Mouse (Mus musculus) midbrain, embryonic 12.5 days (tissue): ENCODE data around the gene Kalrn. TPM values are rescaled to one million over a fixed set of nuclear protein-coding genes. Genes with fewer than 3 reads are reported as not detected.

ENCODE experiments used
- ATAC-seq: fragments of 200-750 bp; cut with Nextera tagmentation; 2 replicates; pipeline ENCODE4 v1.8.0; 2017; ENCODE audit warnings: low read depth, moderate TSS enrichment, moderate library complexity; ENCODE audit not compliant: low FRiP score
- H3K27ac ChIP-seq: fragments of 300-500 bp; sonication (generic); replicated peaks from 2 replicates; pipeline ENCODE4 v1.5.1; 2016; ENCODE audit warnings: mild to moderate bottlenecking
- H3K27me3 ChIP-seq: fragments of 300-500 bp; sonication (generic); 2 replicates; pipeline ENCODE4 v1.6.1; 2016; ENCODE audit warnings: mild to moderate bottlenecking
- H3K36me3 ChIP-seq: fragments of 300-500 bp; sonication (generic); 2 replicates; pipeline ENCODE4 v1.6.1; 2016
- H3K4me1 ChIP-seq: fragments of 300-500 bp; sonication (generic); 2 replicates; pipeline ENCODE4 v1.6.1; 2016
- H3K4me2 ChIP-seq: fragments of 300-500 bp; sonication (generic); replicated peaks from 2 replicates; pipeline ENCODE4 v1.6.1; 2016; ENCODE audit warnings: mild to moderate bottlenecking, moderate library complexity
- H3K4me3 ChIP-seq: fragments of 300-500 bp; sonication (generic); 2 replicates; pipeline ENCODE4 v1.5.1; 2016; ENCODE audit warnings: mild to moderate bottlenecking
- H3K9ac ChIP-seq: fragments of 300-500 bp; sonication (generic); replicated peaks from 2 replicates; pipeline ENCODE4 v1.6.1; 2016; ENCODE audit warnings: mild to moderate bottlenecking, moderate library complexity
- H3K9me3 ChIP-seq: fragments of 300-500 bp; sonication (generic); 2 replicates; pipeline ENCODE4 v1.6.1; 2016; ENCODE audit warnings: mild to moderate bottlenecking
- whole genome bisulfite sequencing: fragments of 180-500 bp; shearing (Covaris S2); methylation state at CpG from one replicate; pipeline ENCODE4 v1.1.7; 2016; 5-methylcytosine and 5-hydroxymethylcytosine counted together
- polyA plus RNA-seq: library from polyadenylated mRNA; unstranded; fragments of >200 nt; fragmentation: Nextera tagmentation; extraction: Ambion mirVana; gene quantifications from 2 replicates; pipeline ENCODE4 v1.2.1, GENCODE M21; 2016

Gene Kalrn
- polyA plus RNA-seq, 1 experiment from 2014 or later: 28.9 TPM

- peaks cover 43% of the 10 kb centered on the region for H3K36me3 ChIP-seq
These were observed 388.6 kb downstream of the Kalrn start for GRCm38 (mm10) chr16:34184721-34185120.

DNA sequence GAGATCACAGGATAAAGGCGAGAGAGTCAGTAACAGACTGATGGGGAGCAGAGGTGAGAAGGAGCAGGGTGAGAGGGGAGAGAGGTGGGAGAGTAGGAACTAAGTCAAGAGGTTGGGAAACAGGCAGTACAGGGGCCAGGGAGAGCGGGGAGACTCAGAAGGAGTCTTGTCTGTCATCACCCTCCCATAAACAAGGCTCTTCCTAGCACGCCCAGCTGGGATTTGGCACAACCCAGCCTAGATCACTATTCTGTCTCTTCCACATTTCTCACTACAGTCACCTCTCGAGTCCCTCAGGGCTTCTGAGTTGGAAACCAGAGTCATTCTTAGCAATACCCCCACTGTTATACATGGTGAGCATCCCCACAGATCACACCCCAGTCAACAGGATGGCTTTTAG is 390.1 kb downstream of the Kalrn start:
- H3K4me3 ChIP-seq: no peak overlapping the region
- H3K36me3 ChIP-seq: peaks cover 45% of the 10 kb centered on the region
- H3K4me1 ChIP-seq: no peaks in the 10 kb centered on the region
- no peak for ATAC-seq
- H3K9me3 ChIP-seq: no peaks in the 10 kb centered on the region
- 82% methylated on average over 4 of the region's 4 CpGs for WGBS
- H3K4me2 ChIP-seq: no peak overlapping the region
- no peak overlapping the region for H3K27ac ChIP-seq
- H3K9ac ChIP-seq: no peak overlapping the region
- H3K27me3 ChIP-seq: no peaks in the 10 kb centered on the region

More at GRCm38 (mm10) chr16:34184721-34185120, 388.6 kb downstream of the Kalrn start:
- no peaks in the 10 kb centered on the region for H3K9me3 ChIP-seq
- H3K9ac ChIP-seq: no peak overlapping the region
- H3K27ac ChIP-seq: no peak overlapping the region
- no peak overlapping the region for H3K4me3 ChIP-seq
- 78% methylated on average over 3 of the region's 3 CpGs for WGBS
- H3K27me3 ChIP-seq: no peaks in the 10 kb centered on the region
- ATAC-seq: no peak
- H3K4me2 ChIP-seq: no peak overlapping the region
- H3K4me1 ChIP-seq: no peaks in the 10 kb centered on the region

- no peak for ATAC-seq
These were observed 397.7 kb downstream of the Kalrn start for GRCm38 (mm10) chr16:34175625-34176024.

DNA sequence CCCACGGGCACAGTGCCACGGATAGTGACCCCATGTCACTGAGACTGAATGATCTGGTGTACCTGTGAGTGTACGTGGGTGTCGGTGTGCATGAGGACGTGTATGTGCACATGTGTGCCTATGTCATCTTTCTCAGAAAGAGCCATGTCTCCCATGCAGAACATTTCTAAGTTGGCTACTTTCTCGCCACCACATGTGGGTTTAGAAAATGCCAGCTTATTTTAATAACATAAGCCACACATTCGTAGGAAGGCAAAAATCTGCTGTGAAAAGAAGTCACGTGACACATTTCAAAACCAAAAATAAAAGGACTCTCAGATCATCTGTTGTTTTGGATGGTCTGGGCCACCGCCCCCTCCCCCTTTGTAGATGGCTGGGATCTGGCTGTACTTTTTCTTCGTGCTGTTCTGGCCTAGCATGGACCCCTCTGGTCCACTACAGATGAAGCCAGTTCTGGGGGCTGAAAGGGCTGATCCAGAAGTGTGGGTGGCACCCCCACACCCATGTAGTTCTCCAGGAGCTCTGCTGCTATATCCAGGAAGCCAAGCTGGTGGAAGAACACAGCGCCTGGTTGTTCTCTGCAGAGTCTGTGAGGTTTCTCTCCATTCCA is 400.7 kb downstream of the Kalrn start:
- ATAC-seq: no peak
- no peak overlapping the region for H3K4me2 ChIP-seq
- no peak overlapping the region for H3K27ac ChIP-seq
- no peak overlapping the region for H3K9ac ChIP-seq
- H3K9me3 ChIP-seq: no peaks in the 10 kb centered on the region
- 90% methylated on average over 11 of the region's 11 CpGs for WGBS
- peaks cover 78% of the 10 kb centered on the region for H3K36me3 ChIP-seq
- no peaks in the 10 kb centered on the region for H3K27me3 ChIP-seq
- no peak overlapping the region for H3K4me3 ChIP-seq
- no peaks in the 10 kb centered on the region for H3K4me1 ChIP-seq

More at GRCm38 (mm10) chr16:34175625-34176024, 397.7 kb downstream of the Kalrn start:
- Histone ChIP-seq H3K36me3 (peaks cover 89% of the 10 kb centered on the region), H3K27ac (no peak overlapping the region), H3K27me3 (no peaks in the 10 kb centered on the region), H3K4me2 (no peak overlapping the region), H3K9ac (no peak overlapping the region), H3K9me3 (no peaks in the 10 kb centered on the region), H3K4me3 (no peak overlapping the region), H3K4me1 (no peaks in the 10 kb centered on the region)
- WGBS: 91% methylated on average over 4 of the region's 4 CpGs

DNA sequence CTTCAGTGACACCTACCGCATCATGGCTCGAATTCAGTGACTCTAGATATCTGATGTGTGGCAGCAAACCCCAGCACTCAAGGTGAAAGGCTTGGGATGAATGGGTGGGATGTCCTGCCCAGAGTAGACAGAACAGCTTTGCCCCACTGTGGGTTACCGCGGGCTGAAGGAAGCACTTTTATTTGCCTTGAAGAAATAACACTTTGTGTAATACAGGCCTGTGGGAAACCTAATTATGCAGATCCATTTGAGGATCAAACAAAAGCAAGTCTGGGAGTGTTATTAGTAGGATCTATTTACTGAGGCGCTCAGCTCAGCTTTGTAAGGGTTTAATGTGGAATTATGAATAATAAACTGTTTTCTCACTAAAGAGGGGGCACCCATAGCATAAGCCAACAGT is 406.3 kb downstream of the Kalrn start:
- no peak overlapping the region for H3K4me2 ChIP-seq
- no peaks in the 10 kb centered on the region for H3K27me3 ChIP-seq
- no peak for ATAC-seq
- 63% methylated on average over 5 of the region's 5 CpGs for WGBS
- peaks cover 9% of the 10 kb centered on the region for H3K4me1 ChIP-seq
- H3K9me3 ChIP-seq: no peaks in the 10 kb centered on the region
- no peak overlapping the region for H3K9ac ChIP-seq
- H3K27ac ChIP-seq: no peak overlapping the region
- peaks cover 45% of the 10 kb centered on the region for H3K36me3 ChIP-seq
- no peak overlapping the region for H3K4me3 ChIP-seq

GRCm38 (mm10) chr16:34163086-34163485 is 410.2 kb downstream of the Kalrn start:
- Histone ChIP-seq H3K4me1 (peaks cover 9% of the 10 kb centered on the region), H3K36me3 (peaks cover 42% of the 10 kb centered on the region), H3K9ac (no peak overlapping the region), H3K4me3 (no peak overlapping the region), H3K27me3 (no peaks in the 10 kb centered on the region), H3K27ac (no peak overlapping the region), H3K9me3 (no peaks in the 10 kb centered on the region), H3K4me2 (no peak overlapping the region)
- WGBS: 80% methylated on average over 9 of the region's 9 CpGs
- no peak for ATAC-seq

DNA sequence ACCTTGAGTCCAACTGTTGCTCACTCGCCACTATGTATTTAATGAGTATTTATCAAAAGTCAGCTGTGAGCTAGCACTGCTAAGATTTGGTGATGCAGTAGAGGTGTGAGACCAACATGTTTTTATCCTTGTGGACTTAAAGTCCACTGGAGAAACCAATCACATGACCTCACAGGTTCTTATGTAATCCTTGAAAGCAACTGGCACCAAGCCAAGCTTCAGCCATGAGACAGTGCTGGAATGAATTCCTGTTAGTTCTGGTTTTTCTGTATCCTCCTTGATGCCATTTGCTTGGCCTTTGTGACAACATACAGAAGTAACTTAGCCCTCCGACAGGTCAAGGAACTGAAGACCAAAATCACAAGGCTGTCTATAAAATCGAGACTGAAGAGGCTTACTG is 413.8 kb downstream of the Kalrn start:
- 94% methylated on average over 3 of the region's 3 CpGs for WGBS
- ATAC-seq: no peak
- Histone ChIP-seq H3K4me3 (no peak overlapping the region), H3K9ac (no peak overlapping the region), H3K9me3 (no peaks in the 10 kb centered on the region), H3K27me3 (no peaks in the 10 kb centered on the region), H3K36me3 (peaks cover 34% of the 10 kb centered on the region), H3K4me2 (no peak overlapping the region), H3K27ac (no peak overlapping the region), H3K4me1 (no peaks in the 10 kb centered on the region)

DNA sequence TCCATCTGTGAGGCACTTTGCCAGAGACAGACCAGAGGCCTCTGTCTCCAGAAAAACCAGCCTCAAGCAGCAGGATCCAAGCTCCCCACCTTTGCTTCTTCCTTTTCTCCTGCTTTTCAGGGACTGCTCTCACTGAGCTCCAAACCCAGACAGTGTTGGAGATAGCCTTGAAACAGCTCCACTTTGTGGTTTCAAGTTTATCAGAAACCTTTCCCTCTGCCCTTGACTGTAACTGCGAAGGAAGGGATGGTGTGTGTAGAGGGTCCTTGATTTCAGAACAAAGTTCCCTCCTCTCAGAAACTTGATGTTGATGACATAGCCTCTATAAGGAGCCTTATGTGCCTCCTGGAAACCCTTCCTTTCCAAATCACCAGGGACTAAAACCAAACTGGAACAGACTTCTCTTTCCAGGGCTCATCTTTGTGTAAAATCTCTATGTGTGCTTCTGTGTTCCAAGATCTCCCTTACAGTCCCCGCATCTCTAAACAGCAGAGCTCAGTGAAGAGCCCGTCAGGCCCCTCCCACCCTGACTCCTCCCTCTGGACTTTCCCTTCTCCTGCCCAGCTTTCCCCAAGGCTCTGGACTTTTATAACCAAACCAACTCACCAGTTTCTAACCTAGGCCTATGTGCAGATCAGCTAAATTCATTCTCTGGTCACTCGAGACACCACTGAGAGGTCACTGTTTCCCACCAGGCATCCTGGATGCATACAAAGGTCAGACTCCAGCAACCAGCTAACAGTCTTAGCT is 415.8 kb downstream of the Kalrn start:
- 59% methylated on average over 4 of the region's 4 CpGs for WGBS

GRCm38 (mm10) chr16:34155696-34156095 is 417.6 kb downstream of the Kalrn start:
- Histone ChIP-seq H3K4me2 (no peak overlapping the region), H3K27me3 (no peaks in the 10 kb centered on the region), H3K9me3 (no peaks in the 10 kb centered on the region), H3K36me3 (0 out of 2 replicates have a peak, but pooled peaks cover 15% of the 10 kb centered on the region), H3K27ac (no peak overlapping the region), H3K4me1 (no peaks in the 10 kb centered on the region), H3K9ac (no peak overlapping the region), H3K4me3 (no peak overlapping the region)
- 79% methylated on average over 3 of the region's 3 CpGs for WGBS
- no peak for ATAC-seq

More for the DNA sequence above, 415.8 kb downstream of the Kalrn start:
- Histone ChIP-seq H3K27ac (no peak overlapping the region), H3K4me1 (no peaks in the 10 kb centered on the region), H3K9ac (no peak overlapping the region), H3K4me3 (no peak overlapping the region), H3K27me3 (no peaks in the 10 kb centered on the region), H3K36me3 (peaks cover 20% of the 10 kb centered on the region; the same call in 1 of the 2 replicates), H3K4me2 (no peak overlapping the region), H3K9me3 (no peaks in the 10 kb centered on the region)
- ATAC-seq: no peak

GRCm38 (mm10) chr16:34154903-34155302 is 418.4 kb downstream of the Kalrn start:
- no peak for ATAC-seq
- H3K9me3 ChIP-seq: no peaks in the 10 kb centered on the region
- 89% methylated on average over 3 of the region's 3 CpGs for WGBS

DNA sequence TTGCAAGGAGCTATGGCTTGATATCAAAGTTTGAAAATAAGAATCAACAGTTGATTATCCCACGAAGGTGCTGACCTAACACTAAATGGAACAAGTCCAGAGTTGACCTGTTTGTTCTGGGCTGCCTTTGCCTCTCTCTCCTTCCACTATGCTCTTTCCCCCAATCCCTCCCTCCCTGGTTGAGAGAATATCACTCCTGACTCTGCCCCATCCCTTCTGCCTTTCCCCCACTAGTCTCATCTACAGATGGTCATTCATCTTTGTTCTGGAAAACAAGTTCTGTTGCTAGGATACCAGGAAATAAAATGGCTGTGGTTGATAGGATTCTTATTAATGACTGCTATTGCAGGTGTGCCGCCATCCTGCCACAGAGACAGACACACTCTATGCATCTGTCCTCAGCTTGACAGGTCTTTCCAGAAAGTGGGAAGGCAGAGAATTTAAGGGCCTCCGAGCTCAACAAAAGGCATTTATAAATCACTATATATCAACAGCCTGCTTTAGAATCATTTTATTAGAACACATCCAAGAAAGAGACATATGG is 421.7 kb downstream of the Kalrn start:
- Histone ChIP-seq H3K9me3 (no peaks in the 10 kb centered on the region), H3K4me1 (no peaks in the 10 kb centered on the region), H3K27ac (no peak overlapping the region), H3K36me3 (no peaks in the 10 kb centered on the region), H3K4me3 (no peak overlapping the region), H3K9ac (no peak overlapping the region), H3K4me2 (no peak overlapping the region), H3K27me3 (no peaks in the 10 kb centered on the region)
- WGBS: 86% methylated on average over 3 of the region's 3 CpGs
- ATAC-seq: no peak

More at GRCm38 (mm10) chr16:34154903-34155302, 418.4 kb downstream of the Kalrn start:
- H3K9ac ChIP-seq: no peak overlapping the region
- H3K27ac ChIP-seq: no peak overlapping the region
- no peaks in the 10 kb centered on the region for H3K27me3 ChIP-seq
- no peak overlapping the region for H3K4me3 ChIP-seq
- H3K4me1 ChIP-seq: no peaks in the 10 kb centered on the region
- H3K36me3 ChIP-seq: 0 out of 2 replicates have a peak, but pooled peaks cover 13% of the 10 kb centered on the region
- H3K4me2 ChIP-seq: no peak overlapping the region

GRCm38 (mm10) chr16:34141670-34142069 is 431.7 kb downstream of the Kalrn start:
- no peak for ATAC-seq
- Histone ChIP-seq H3K4me3 (no peak overlapping the region), H3K9me3 (no peaks in the 10 kb centered on the region), H3K27me3 (no peaks in the 10 kb centered on the region), H3K4me1 (0 out of 2 replicates have a peak, but pooled peaks cover 3% of the 10 kb centered on the region), H3K9ac (no peak overlapping the region), H3K27ac (no peak overlapping the region), H3K4me2 (no peak overlapping the region), H3K36me3 (no peaks in the 10 kb centered on the region)
- 88% methylated on average over 8 of the region's 8 CpGs for WGBS
